In the genomic region with DNA sequence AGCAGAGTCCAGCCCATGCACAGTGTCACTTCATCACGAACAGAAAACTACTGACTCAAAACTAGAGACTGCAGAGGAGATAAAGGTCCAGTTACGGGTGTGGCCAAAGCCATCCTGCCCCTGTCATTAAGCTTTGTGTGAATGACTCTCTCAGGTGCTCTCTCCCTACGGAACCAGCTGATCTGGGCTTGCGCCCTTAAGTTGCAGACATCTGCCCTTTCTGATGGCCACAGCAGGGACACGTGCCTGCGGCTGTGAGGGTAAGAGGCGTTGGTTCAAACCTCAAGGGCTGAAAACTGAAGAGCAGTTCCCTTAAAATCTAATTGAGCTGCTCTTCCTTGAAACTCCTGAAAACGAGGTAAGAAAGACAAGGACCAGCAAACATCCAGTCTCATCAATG, we compare ENCODE assay signal across 12 mouse cellular contexts.
"Had no signal": no experiment of that assay in that cellular context is flagged by ENCODE, and none has a peak within 500 bp of the region (broad histone marks: within the 10 kb centered on the region; RNA-seq: fewer than 3 reads in every experiment).

No protein-coding gene starts in this region.

- H3K9ac ChIP-seq: liver, embryonic 14.5 days; midbrain, embryonic 12.5 days; midbrain, embryonic 15.5 days; neural tube, embryonic 12.5 days; stomach, embryonic 15.5 days had no signal

- H3K36me3 ChIP-seq: midbrain, embryonic 10.5 days; midbrain, embryonic 12.5 days; midbrain, embryonic 15.5 days; neural tube, embryonic 12.5 days; stomach, embryonic 15.5 days had no signal

- H3K4me1 ChIP-seq: midbrain, embryonic 15.5 days; neural tube, embryonic 12.5 days; stomach, embryonic 15.5 days had no signal

- H3K4me2 ChIP-seq: midbrain, embryonic 12.5 days; midbrain, embryonic 15.5 days; neural tube, embryonic 12.5 days; stomach, embryonic 15.5 days had no signal

- H3K9me3 ChIP-seq: midbrain, embryonic 10.5 days; midbrain, embryonic 12.5 days; midbrain, embryonic 15.5 days; neural tube, embryonic 12.5 days; stomach, embryonic 15.5 days had no signal

- H3K27ac ChIP-seq: liver, embryonic 14.5 days; midbrain, embryonic 10.5 days; midbrain, embryonic 12.5 days; midbrain, embryonic 15.5 days; neural tube, embryonic 12.5 days; stomach, embryonic 15.5 days; stomach, postnatal 0 days had no signal

- H3K27me3 ChIP-seq: midbrain, embryonic 12.5 days; midbrain, embryonic 15.5 days; neural tube, embryonic 12.5 days; stomach, embryonic 15.5 days had no signal

- ATAC-seq: midbrain, embryonic 15.5 days had no signal

- H3K4me3 ChIP-seq: midbrain, embryonic 10.5 days; midbrain, embryonic 12.5 days; midbrain, embryonic 15.5 days; neural tube, embryonic 12.5 days; stomach, embryonic 15.5 days had no signal

- DNase-seq: lung, adult 18-20 months; right cerebral cortex, postnatal 14 days; thymus, adult 2 months; thymus, postnatal 25 days; thymus, postnatal 4 days had no signal
